Mouse (Mus musculus) CH12.LX (cell line): ENCODE measurements around the gene Sept9. TPM values are rescaled to one million over a fixed set of nuclear protein-coding genes. Genes with fewer than 3 reads are reported as not detected.

ENCODE experiments used
- DNase-seq: peaks from one replicate; pipeline ENCODE4 v3.0.0-alpha.2; 2013; ENCODE audit errors: extremely low read depth
- H3K27ac ChIP-seq: 2 replicates; pipeline ENCODE4 v1.5.1; 2012; ENCODE audit warnings: low read depth, mild to moderate bottlenecking, control low read depth, moderate library complexity; ENCODE audit not compliant: insufficient read depth
- H3K27me3 ChIP-seq: replicated peaks from 2 replicates; pipeline ENCODE3; 2012; ENCODE audit warnings: inconsistent platforms
- H3K36me3 ChIP-seq, 2 experiments: replicated peaks in 1 of 2; 2 replicates each; pipeline versions ENCODE3 to v1.6.1; 2012; ENCODE audit warnings: inconsistent platforms in 1 of 2, low read length in 1 of 2, mild to moderate bottlenecking in 1 of 2, mixed read lengths in 1 of 2, moderate library complexity in 1 of 2; ENCODE audit not compliant: control insufficient read depth in 1 of 2, insufficient read depth in 1 of 2
- H3K4me1 ChIP-seq, 2 experiments: 2 replicates each; pipeline ENCODE4 v1.6.1; 2012; ENCODE audit warnings: inconsistent platforms in 1 of 2, moderate library complexity in 1 of 2; ENCODE audit not compliant: insufficient read depth in 2 of 2, control insufficient read depth in 1 of 2
- H3K4me2 ChIP-seq: 2 replicates; pipeline ENCODE4 v1.6.1; 2012; ENCODE audit warnings: low read depth, mild to moderate bottlenecking, control low read depth; ENCODE audit not compliant: poor library complexity, insufficient read depth, severe bottlenecking
- H3K4me3 ChIP-seq, 3 experiments: fragments of 150-350 bp in 1 of 3; sonication (generic) in 1 of 3; replicated peaks in 1 of 3; 2 replicates each; pipeline versions ENCODE3 to v1.5.1; 2011 to 2012; ENCODE audit warnings: low read depth in 2 of 3, low read length in 2 of 3, mild to moderate bottlenecking in 2 of 3, moderate library complexity in 2 of 3, control low read depth in 1 of 3, improper control_type of control experiment in 1 of 3, inconsistent platforms in 1 of 3, mixed read lengths in 1 of 3; ENCODE audit not compliant: poor library complexity in 1 of 3
- H3K79me2 ChIP-seq: replicated peaks from 2 replicates; pipeline ENCODE4 v1.6.1; 2012; ENCODE audit warnings: mild to moderate bottlenecking, moderate library complexity; ENCODE audit not compliant: control insufficient read depth, poor library complexity, insufficient read depth, severe bottlenecking; ENCODE audit errors: extremely low read depth
- H3K9ac ChIP-seq: 2 replicates; pipeline ENCODE4 v1.6.1; 2012; ENCODE audit warnings: low read depth, mild to moderate bottlenecking, control low read depth, moderate library complexity; ENCODE audit not compliant: insufficient read depth
- H3K9me3 ChIP-seq: replicated peaks from 2 replicates; pipeline ENCODE3; 2012; ENCODE audit warnings: low read length, inconsistent platforms, mixed read lengths
- CHD1 ChIP-seq: IDR thresholded peaks from 2 replicates; pipeline ENCODE4 v1.6.1; 2012; ENCODE audit warnings: low read depth, low read length, improper control_type of control experiment, inconsistent platforms
- CHD2 ChIP-seq: IDR thresholded peaks from 2 replicates; pipeline ENCODE4 v1.6.1; 2011; ENCODE audit warnings: low read length, improper control_type of control experiment
- E2F4 ChIP-seq: IDR thresholded peaks from 2 replicates; pipeline ENCODE4 v1.6.1; 2011; ENCODE audit warnings: low read depth, low read length, improper control_type of control experiment; ENCODE audit not compliant: insufficient replicate concordance
- ETS1 ChIP-seq: conservative IDR thresholded peaks from 2 replicates; pipeline ENCODE4 v1.6.1; 2012; ENCODE audit warnings: low read depth, mild to moderate bottlenecking, inconsistent platforms, low read length, improper control_type of control experiment, moderate library complexity
- GABPA ChIP-seq: IDR thresholded peaks from 2 replicates; pipeline ENCODE4 v1.6.1; 2012; ENCODE audit warnings: low read depth, low read length, improper control_type of control experiment, inconsistent platforms; ENCODE audit not compliant: insufficient replicate concordance
- JUN ChIP-seq: IDR thresholded peaks from 2 replicates; pipeline ENCODE4 v1.6.1; 2011; ENCODE audit warnings: low read depth, mild to moderate bottlenecking, low read length, improper control_type of control experiment, moderate library complexity; ENCODE audit not compliant: insufficient read depth
- KAT2A ChIP-seq: IDR thresholded peaks from 2 replicates; pipeline ENCODE4 v1.6.1; 2012; ENCODE audit warnings: low read length, improper control_type of control experiment, inconsistent platforms; ENCODE audit not compliant: insufficient replicate concordance
- MAX ChIP-seq: IDR thresholded peaks from 2 replicates; pipeline ENCODE4 v1.6.1; 2011; ENCODE audit warnings: low read length, improper control_type of control experiment
- MAZ ChIP-seq: IDR thresholded peaks from 2 replicates; pipeline ENCODE4 v1.6.1; 2012; ENCODE audit warnings: low read depth, mild to moderate bottlenecking, inconsistent platforms, low read length, improper control_type of control experiment, moderate library complexity
- MXI1 ChIP-seq: IDR thresholded peaks from 2 replicates; pipeline ENCODE4 v1.6.1; 2011; ENCODE audit warnings: mild to moderate bottlenecking, low read depth, low read length, improper control_type of control experiment
- NELFE ChIP-seq: IDR thresholded peaks from 2 replicates; pipeline ENCODE4 v1.6.1; 2011; ENCODE audit warnings: low read depth, low read length, improper control_type of control experiment
- PAX5 ChIP-seq: IDR thresholded peaks from 2 replicates; pipeline ENCODE4 v1.6.1; 2012; ENCODE audit warnings: low read length, inconsistent platforms, mixed read lengths
- POLR2AphosphoS2 ChIP-seq: IDR thresholded peaks from 2 replicates; pipeline ENCODE4 v1.6.1; 2011; ENCODE audit warnings: low read depth, low read length, improper control_type of control experiment
- RAD21 ChIP-seq: IDR thresholded peaks from 2 replicates; pipeline ENCODE4 v1.6.1; 2011; ENCODE audit warnings: low read depth, mild to moderate bottlenecking, low read length, improper control_type of control experiment, moderate library complexity
- RCOR1 ChIP-seq: conservative IDR thresholded peaks from 2 replicates; pipeline ENCODE4 v1.6.1; 2012; ENCODE audit warnings: low read depth, mild to moderate bottlenecking, inconsistent platforms, low read length, improper control_type of control experiment
- SIN3A ChIP-seq: IDR thresholded peaks from 2 replicates; pipeline ENCODE4 v1.6.1; 2012; ENCODE audit warnings: low read length, improper control_type of control experiment, inconsistent platforms
- SMC3 ChIP-seq: IDR thresholded peaks from 2 replicates; pipeline ENCODE4 v1.6.1; 2011; ENCODE audit warnings: low read depth, low read length, improper control_type of control experiment
- TBP ChIP-seq: conservative IDR thresholded peaks from 2 replicates; pipeline ENCODE4 v1.6.1; 2011; ENCODE audit warnings: low read depth, low read length, improper control_type of control experiment
- TCF12 ChIP-seq: IDR thresholded peaks from 2 replicates; pipeline ENCODE4 v1.6.1; 2014; ENCODE audit warnings: low read depth, mild to moderate bottlenecking, inconsistent platforms, low read length, improper control_type of control experiment
- UBTF ChIP-seq: IDR thresholded peaks from 2 replicates; pipeline ENCODE4 v1.6.1; 2012; ENCODE audit warnings: low read depth, mild to moderate bottlenecking, inconsistent platforms, low read length, improper control_type of control experiment, moderate library complexity
- USF1 ChIP-seq: IDR thresholded peaks from 2 replicates; pipeline ENCODE4 v1.6.1; 2014; ENCODE audit warnings: low read depth, mild to moderate bottlenecking, inconsistent platforms, low read length, improper control_type of control experiment
- USF2 ChIP-seq: conservative IDR thresholded peaks from 2 replicates; pipeline ENCODE4 v1.6.1; 2011; ENCODE audit warnings: low read depth, low read length, improper control_type of control experiment
- ZC3H11A ChIP-seq: IDR thresholded peaks from 2 replicates; pipeline ENCODE4 v1.6.1; 2012; ENCODE audit warnings: low read depth, mild to moderate bottlenecking, inconsistent platforms, low read length, improper control_type of control experiment
- dilution Hi-C: fragments of 300-500 bp; cut with MboI; formaldehyde crosslinking; loops from 2 replicates; pipeline ENCODE4 v1.14.3; 2020; ENCODE audit warnings: low sequenced_read_pairs; ENCODE audit not compliant: extremely low pct_unique_long_range_greater_than_20kb, extremely low pct_ligation_motif_present
- in situ Hi-C: fragments of 300-500 bp; cut with MboI; formaldehyde crosslinking; loops from 3 replicates; pipeline ENCODE4 v1.14.3; 2019; ENCODE audit warnings: low sequenced_read_pairs, low pct_ligation_motif_present, low pct_unique_long_range_greater_than_20kb, mixed read lengths
- polyA plus RNA-seq: library from polyadenylated mRNA; unstranded; fragments of >175 nt; gene quantifications from 2 replicates; pipeline ENCODE4 v1.2.1, GENCODE M21; 2012; ENCODE audit warnings: low read depth; ENCODE audit not compliant: insufficient read length
- total RNA-seq, 2 experiments: library from RNA; depleted of rRNA; stranded (reverse); fragments of 300-350 nt in 1 of 2; fragments of >200 nt in 1 of 2; gene quantifications; 2 replicates each; pipeline ENCODE4 v1.2.3; 2012 to 2014

Gene Sept9
- total and polyA plus RNA-seq, 3 experiments = 47.6 to 128 (median 110) TPM

DNA sequence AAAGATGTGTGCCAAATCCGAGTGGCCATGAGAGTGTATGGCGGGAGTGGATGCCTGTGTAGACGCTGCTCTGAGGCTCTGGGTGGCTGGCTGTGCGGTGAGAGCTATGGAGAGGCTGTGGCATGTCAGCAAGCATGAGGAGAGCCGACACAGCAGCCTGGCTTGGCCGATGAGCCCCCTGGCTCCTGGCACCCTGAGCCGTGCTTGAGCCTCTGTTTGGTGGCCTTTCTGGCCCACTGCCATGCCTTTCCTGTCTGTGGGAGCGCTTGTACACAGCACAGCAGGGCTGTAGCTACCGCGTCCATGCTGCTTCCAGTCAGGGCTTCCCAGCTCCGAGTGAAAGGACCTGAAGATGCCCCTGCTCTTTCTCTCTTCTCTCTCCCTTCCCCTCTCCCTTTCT, 41.1 kb upstream of the Sept9 start:
- Histone ChIP-seq H3K79me2 (no peaks in the 10 kb centered on the region), H3K9ac (no peak overlapping the region), H3K36me3 (peaks cover 39 to 71% of the 10 kb centered on the region in 2 experiments), H3K9me3 (no peaks in the 10 kb centered on the region), H3K4me1 (peaks cover 18 to 42% of the 10 kb centered on the region in 2 experiments), H3K27me3 (peaks cover 2% of the 10 kb centered on the region), H3K4me3 (no peak overlapping the region), H3K4me2 (no peak overlapping the region), H3K27ac (no peak overlapping the region)
- no peak for DNase-seq
- TF ChIP-seq SIN3A (no peak), SMC3 (no peak), ETS1 (no peak)
- dilution Hi-C loops = no loop called here
- in situ Hi-C loops = no loop called here

DNA sequence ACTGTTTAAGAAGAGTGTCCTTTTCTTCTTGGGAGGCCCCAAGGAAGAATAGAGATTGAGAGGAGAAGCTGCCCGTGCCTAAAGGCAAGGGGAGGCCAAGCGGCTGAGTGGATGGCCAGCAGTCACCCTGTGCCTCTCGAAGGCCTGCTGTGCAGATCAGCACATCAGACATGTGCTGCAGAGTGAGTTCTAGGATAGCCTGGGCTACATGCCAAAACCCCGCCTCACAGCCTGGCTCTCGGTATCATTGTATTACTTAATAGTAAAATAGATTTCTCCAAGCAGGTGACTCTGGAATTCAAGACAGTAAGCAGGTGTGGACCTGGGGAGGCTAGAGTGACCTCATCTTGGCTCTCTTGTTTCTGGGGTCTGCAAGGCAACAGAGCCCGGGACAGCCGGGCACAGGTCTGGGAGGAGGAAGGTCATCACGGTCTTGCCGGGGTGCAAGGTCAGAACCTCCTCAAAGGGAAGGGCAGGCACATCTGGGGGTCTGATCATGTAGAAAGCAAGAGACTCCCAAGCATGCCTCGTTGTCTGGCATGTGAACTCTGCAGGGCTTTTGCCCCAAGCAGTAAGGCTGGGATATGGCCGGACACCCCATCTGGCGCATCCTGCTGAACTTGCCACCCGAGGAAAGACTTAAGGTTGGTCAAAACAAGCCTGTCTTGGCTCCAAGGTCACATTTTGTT, 40.1 kb upstream of the Sept9 start:
- no peak for DNase-seq
- H3K36me3 ChIP-seq = peaks cover 32 to 62% of the 10 kb centered on the region in 2 experiments
- no peak overlapping the region for H3K27ac ChIP-seq
- in situ Hi-C loops = no loop called here
- peaks cover 2% of the 10 kb centered on the region for H3K27me3 ChIP-seq
- no peaks in the 10 kb centered on the region for H3K79me2 ChIP-seq
- no peak overlapping the region for H3K4me2 ChIP-seq
- dilution Hi-C loops = no loop called here
- no peak overlapping the region for H3K9ac ChIP-seq
- H3K4me3 ChIP-seq = no peak overlapping the region
- H3K9me3 ChIP-seq = peaks cover 5% of the 10 kb centered on the region
- TF ChIP-seq RCOR1 (no peak), KAT2A (no peak), ZC3H11A (no peak), GABPA (no peak), SMC3 (no peak), UBTF (no peak), USF1 (no peak), CHD1 (no peak), SIN3A (no peak), CHD2 (no peak)
- H3K4me1 ChIP-seq = peaks cover 15 to 34% of the 10 kb centered on the region in 2 experiments

- dilution Hi-C loops (no loop called here), in situ Hi-C loops (no loop called here)
- no peaks in the 10 kb centered on the region for H3K79me2 ChIP-seq
- H3K9ac ChIP-seq = no peak overlapping the region
- no peak for TF ChIP-seq NELFE
- TF ChIP-seq PAX5 = no peak
- TF ChIP-seq TBP = no peak
- TF ChIP-seq JUN = no peak
- no peak for TF ChIP-seq POLR2AphosphoS2
- no peak for TF ChIP-seq SMC3
- no peak for TF ChIP-seq USF2
- TF ChIP-seq MXI1 = no peak
- no peak for TF ChIP-seq E2F4
- no peak for TF ChIP-seq TCF12
- TF ChIP-seq MAX = no peak
- no peak for TF ChIP-seq MAZ
- TF ChIP-seq RAD21 = no peak
- no peak for TF ChIP-seq GABPA
- peaks cover 15 to 33% of the 10 kb centered on the region in 2 experiments for H3K4me1 ChIP-seq
- peaks cover 2% of the 10 kb centered on the region for H3K27me3 ChIP-seq
- peaks cover 28 to 57% of the 10 kb centered on the region in 2 experiments for H3K36me3 ChIP-seq
- H3K4me3 ChIP-seq = no peak overlapping the region
- H3K27ac ChIP-seq = no peak overlapping the region
- DNase-seq = no peak
- peaks cover 5% of the 10 kb centered on the region for H3K9me3 ChIP-seq
- H3K4me2 ChIP-seq = no peak overlapping the region
Observed at GRCm38 (mm10) chr11:117159946-117160307, 39.5 kb upstream of the Sept9 start.
